Mouse (Mus musculus): ENCODE data around the gene Angptl2. TPM values are rescaled to one million over a fixed set of nuclear protein-coding genes. Genes with fewer than 3 reads are reported as not detected.
"Not testable (repeated sequence)": the region's sequence is repeated elsewhere in the genome, so short reads cannot be mapped to it uniquely, and the experiment has no call there.

Angptl2 gene
- polyA plus RNA-seq, 1 experiment from 2014 or later = 33.8 TPM

DNA sequence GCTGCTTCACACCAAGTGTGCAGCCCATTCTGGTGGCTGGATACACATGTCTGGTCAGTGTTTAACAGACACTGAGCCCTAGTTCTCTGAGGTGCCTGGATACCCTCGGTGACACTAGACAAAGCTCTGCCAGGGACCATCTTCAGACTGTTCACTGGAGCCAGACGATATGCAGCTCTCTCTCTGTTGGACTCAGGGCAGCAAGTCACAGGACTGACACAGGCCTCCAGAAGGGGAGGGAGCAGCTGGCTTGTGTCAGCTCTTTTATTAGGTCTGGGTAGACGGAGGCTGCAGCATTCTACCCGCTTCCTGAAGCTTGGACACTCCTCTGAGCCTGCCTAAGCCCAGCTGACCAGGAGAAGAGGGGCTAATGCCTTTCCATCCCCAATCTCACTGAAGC is 8.8 kb upstream of the Angptl2 start:
- H3K4me3 ChIP-seq = no peak overlapping the region
- DNase-seq (ENCODE audit: low spot score) = no peak
- H3K27ac ChIP-seq (replicated peaks) = no peak overlapping the region
- H3K27me3 ChIP-seq (replicated peaks; ENCODE audit: low read depth, poor library complexity, severe bottlenecking) = no peaks in the 10 kb centered on the region
- peaks cover 39% of the 10 kb centered on the region for H3K4me1 ChIP-seq
- H3K9me3 ChIP-seq = no peaks in the 10 kb centered on the region
- no peaks in the 10 kb centered on the region for H3K36me3 ChIP-seq (replicated peaks)
- WGBS = 53% methylated on average over 4 of the region's 4 CpGs

- H3K4me3 ChIP-seq = no peak overlapping the region
- 0 out of 2 replicates have a peak, but pooled peaks cover under 1% of the 10 kb centered on the region for H3K27me3 ChIP-seq (replicated peaks; ENCODE audit: low read depth, poor library complexity, severe bottlenecking)
- peaks cover 38% of the 10 kb centered on the region for H3K4me1 ChIP-seq
- 91% methylated on average over 5 of the region's 5 CpGs for WGBS
- H3K36me3 ChIP-seq (replicated peaks) = no peaks in the 10 kb centered on the region
- H3K9me3 ChIP-seq = no peaks in the 10 kb centered on the region
- no peak for DNase-seq (ENCODE audit: low spot score)
- H3K27ac ChIP-seq (replicated peaks) = no peak overlapping the region
Measured at GRCm38 (mm10) chr2:33208134-33208533, 7.7 kb upstream of the Angptl2 start.

DNA sequence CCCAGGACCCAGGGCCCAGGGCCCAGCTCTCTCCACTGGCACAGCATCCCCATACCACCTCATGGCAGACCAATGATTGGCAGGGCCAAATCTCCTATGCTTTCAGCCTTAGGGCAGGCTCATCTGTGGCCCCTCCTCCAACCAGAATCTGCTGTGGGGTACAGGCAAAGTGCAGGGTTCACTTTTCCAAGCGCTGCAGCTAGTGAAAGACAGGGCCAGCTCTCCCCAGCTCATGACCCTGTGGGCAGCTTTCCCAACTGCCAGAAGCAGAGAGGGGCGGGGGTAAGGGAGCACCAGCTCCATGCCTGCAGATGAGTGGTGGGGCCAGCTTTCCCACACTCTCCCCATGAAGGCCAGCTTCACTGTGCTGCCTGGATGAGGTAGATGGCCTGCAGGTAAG is 5.0 kb upstream of the Angptl2 start:
- H3K36me3 ChIP-seq (replicated peaks) = no peaks in the 10 kb centered on the region
- DNase-seq (ENCODE audit: low spot score) = no peak
- H3K27ac ChIP-seq (replicated peaks) = peak overlapping the region; percentile 25; the same call in 1 of the 2 replicates
- H3K9me3 ChIP-seq = no peaks in the 10 kb centered on the region
- WGBS = 73% methylated on average over 2 of the region's 2 CpGs
- H3K4me3 ChIP-seq = no peak overlapping the region
- H3K27me3 ChIP-seq (replicated peaks; ENCODE audit: low read depth, poor library complexity, severe bottlenecking) = 0 out of 2 replicates have a peak, but pooled peaks cover 4% of the 10 kb centered on the region
- peaks cover 36% of the 10 kb centered on the region for H3K4me1 ChIP-seq

DNA sequence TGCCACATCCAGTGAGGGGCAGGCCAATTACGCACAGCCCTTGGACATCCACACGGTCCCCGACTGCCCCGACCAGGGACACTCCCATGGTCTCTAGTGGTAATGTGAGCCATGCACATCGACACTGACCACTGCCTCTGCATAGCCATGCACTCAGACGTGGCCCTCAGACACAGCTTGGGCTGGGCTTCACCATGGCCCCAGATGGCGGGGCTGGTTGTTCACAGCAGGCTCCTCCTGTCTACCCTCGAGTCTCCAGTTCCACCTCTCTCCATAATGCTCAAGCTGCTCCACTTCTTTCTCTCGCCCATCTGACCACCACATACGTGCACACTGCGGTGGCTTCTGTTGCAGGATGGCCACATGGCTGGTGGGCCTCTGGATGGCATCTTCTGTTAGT is 4.6 kb upstream of the Angptl2 start:
- DNase-seq (ENCODE audit: low spot score); H3K27me3 ChIP-seq (replicated peaks; ENCODE audit: low read depth, poor library complexity, severe bottlenecking); H3K27ac ChIP-seq (replicated peaks); H3K9me3 ChIP-seq; H3K36me3 ChIP-seq (replicated peaks); H3K4me3 ChIP-seq: not testable (repeated sequence)
- peaks cover 36% of the 10 kb centered on the region for H3K4me1 ChIP-seq
- 82% methylated on average over 11 of the region's 11 CpGs for WGBS

- 60% methylated on average over 5 of the region's 5 CpGs for WGBS
- Histone ChIP-seq H3K4me1 (peaks cover 62% of the 10 kb centered on the region), H3K27me3 (replicated peaks; ENCODE audit: low read depth, poor library complexity, severe bottlenecking) (0 out of 2 replicates have a peak, but pooled peaks cover 4% of the 10 kb centered on the region), H3K9me3 (no peaks in the 10 kb centered on the region), H3K4me3 (peak overlapping the region; percentile 75), H3K27ac (replicated peaks) (peak overlapping the region; percentile 92), H3K36me3 (replicated peaks) (peaks cover 6% of the 10 kb centered on the region; the same call in 1 of the 2 replicates)
- peak; percentile 34 for DNase-seq (ENCODE audit: low spot score)
Measured at GRCm38 (mm10) chr2:33215177-33215699, 631 bp upstream of the Angptl2 start.

- Histone ChIP-seq H3K36me3 (replicated peaks) (peaks cover 20% of the 10 kb centered on the region), H3K4me1 (peaks cover 64% of the 10 kb centered on the region), H3K9me3 (no peaks in the 10 kb centered on the region), H3K27me3 (replicated peaks; ENCODE audit: low read depth, poor library complexity, severe bottlenecking) (0 out of 2 replicates have a peak, but pooled peaks cover 4% of the 10 kb centered on the region), H3K27ac (replicated peaks) (peak overlapping the region; percentile 92), H3K4me3 (peak overlapping the region; percentile 75)
- DNase-seq (ENCODE audit: low spot score) = peak; percentile 56
- 8% methylated on average over 18 of the region's 18 CpGs for WGBS
Measured at GRCm38 (mm10) chr2:33216645-33217424, 966 bp downstream of the Angptl2 start.

GRCm38 (mm10) chr2:33217425-33217794 is 1.5 kb downstream of the Angptl2 start:
- Histone ChIP-seq H3K27me3 (replicated peaks; ENCODE audit: low read depth, poor library complexity, severe bottlenecking) (0 out of 2 replicates have a peak, but pooled peaks cover 4% of the 10 kb centered on the region), H3K36me3 (replicated peaks) (peaks cover 25% of the 10 kb centered on the region), H3K4me1 (peaks cover 64% of the 10 kb centered on the region), H3K27ac (replicated peaks) (peak overlapping the region; percentile 92), H3K4me3 (peak overlapping the region; percentile 75), H3K9me3 (no peaks in the 10 kb centered on the region)
- 60% methylated on average over 3 of the region's 3 CpGs for WGBS
- DNase-seq (ENCODE audit: low spot score) = no peak

GRCm38 (mm10) chr2:33218903-33219625 is 3.2 kb downstream of the Angptl2 start:
- peaks cover 32% of the 10 kb centered on the region for H3K36me3 ChIP-seq (replicated peaks)
- H3K4me1 ChIP-seq = peaks cover 76% of the 10 kb centered on the region
- peak; percentile 38 for DNase-seq (ENCODE audit: low spot score)
- WGBS = 63% methylated on average over 11 of the region's 11 CpGs
- no peaks in the 10 kb centered on the region for H3K27me3 ChIP-seq (replicated peaks; ENCODE audit: low read depth, poor library complexity, severe bottlenecking)
- peak overlapping the region; percentile 19; the same call in 1 of the 2 replicates for H3K4me3 ChIP-seq
- H3K9me3 ChIP-seq = no peaks in the 10 kb centered on the region
- peak overlapping the region; percentile 4; the same call in 1 of the 2 replicates for H3K27ac ChIP-seq (replicated peaks)

GRCm38 (mm10) chr2:33219637-33220036 is 3.8 kb downstream of the Angptl2 start:
- peaks cover 34% of the 10 kb centered on the region for H3K36me3 ChIP-seq (replicated peaks)
- no peaks in the 10 kb centered on the region for H3K9me3 ChIP-seq
- peak overlapping the region; percentile 58 for H3K27ac ChIP-seq (replicated peaks)
- H3K27me3 ChIP-seq (replicated peaks; ENCODE audit: low read depth, poor library complexity, severe bottlenecking) = no peaks in the 10 kb centered on the region
- no peak for DNase-seq (ENCODE audit: low spot score)
- peaks cover 80% of the 10 kb centered on the region for H3K4me1 ChIP-seq
- H3K4me3 ChIP-seq = no peak overlapping the region
- WGBS = 73% methylated on average over 4 of the region's 4 CpGs

- Histone ChIP-seq H3K27ac (replicated peaks) (peak overlapping the region; percentile 58; the same call in 1 of the 2 replicates), H3K27me3 (replicated peaks; ENCODE audit: low read depth, poor library complexity, severe bottlenecking) (no peaks in the 10 kb centered on the region), H3K9me3 (no peaks in the 10 kb centered on the region), H3K4me1 (peaks cover 75% of the 10 kb centered on the region), H3K4me3 (0 out of 2 replicates have a peak overlapping the region, but pooled peaks have one; percentile 4), H3K36me3 (replicated peaks) (peaks cover 41% of the 10 kb centered on the region)
- no peak for DNase-seq (ENCODE audit: low spot score)
- 75% methylated on average over 6 of the region's 6 CpGs for WGBS
Measured at GRCm38 (mm10) chr2:33220246-33220645, 4.4 kb downstream of the Angptl2 start.

DNA sequence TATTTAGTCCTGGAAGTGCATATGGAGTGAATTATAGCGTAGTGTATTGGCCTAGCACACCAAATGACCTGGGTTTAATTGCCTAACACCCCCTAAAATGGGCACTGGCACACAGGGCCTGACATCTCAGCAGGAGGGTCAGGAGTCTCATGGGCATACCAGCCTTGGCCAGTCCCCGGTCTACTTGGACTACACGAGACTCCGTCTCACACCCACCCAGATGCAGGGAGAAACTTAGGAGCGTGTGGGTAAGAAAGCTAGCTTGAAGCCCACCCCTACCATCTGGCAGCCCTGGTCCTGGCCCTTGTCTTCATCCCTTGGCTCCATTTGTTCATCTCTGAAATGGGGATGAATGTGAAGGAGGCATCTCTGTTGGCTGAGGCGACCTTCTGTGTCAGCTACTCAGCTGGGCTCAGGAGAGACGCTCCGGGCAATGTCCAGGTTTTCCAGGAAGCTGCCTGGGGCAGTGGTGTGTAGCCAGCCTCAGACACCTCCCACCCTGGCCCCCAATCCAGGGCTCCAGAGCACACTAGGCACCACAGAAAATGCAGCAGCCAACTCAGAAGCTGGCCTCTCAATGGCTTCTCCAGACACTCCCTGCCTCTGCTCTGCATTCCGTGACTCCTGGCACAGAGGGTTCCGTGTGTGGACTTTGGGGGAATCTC is 4.9 kb downstream of the Angptl2 start:
- DNase-seq (ENCODE audit: low spot score) = no peak
- peaks cover 42% of the 10 kb centered on the region for H3K36me3 ChIP-seq (replicated peaks)
- no peaks in the 10 kb centered on the region for H3K27me3 ChIP-seq (replicated peaks; ENCODE audit: low read depth, poor library complexity, severe bottlenecking)
- no peak overlapping the region for H3K27ac ChIP-seq (replicated peaks)
- peaks cover 70% of the 10 kb centered on the region for H3K4me1 ChIP-seq
- no peaks in the 10 kb centered on the region for H3K9me3 ChIP-seq
- 78% methylated on average over 10 of the region's 10 CpGs for WGBS
- H3K4me3 ChIP-seq = no peak overlapping the region

DNA sequence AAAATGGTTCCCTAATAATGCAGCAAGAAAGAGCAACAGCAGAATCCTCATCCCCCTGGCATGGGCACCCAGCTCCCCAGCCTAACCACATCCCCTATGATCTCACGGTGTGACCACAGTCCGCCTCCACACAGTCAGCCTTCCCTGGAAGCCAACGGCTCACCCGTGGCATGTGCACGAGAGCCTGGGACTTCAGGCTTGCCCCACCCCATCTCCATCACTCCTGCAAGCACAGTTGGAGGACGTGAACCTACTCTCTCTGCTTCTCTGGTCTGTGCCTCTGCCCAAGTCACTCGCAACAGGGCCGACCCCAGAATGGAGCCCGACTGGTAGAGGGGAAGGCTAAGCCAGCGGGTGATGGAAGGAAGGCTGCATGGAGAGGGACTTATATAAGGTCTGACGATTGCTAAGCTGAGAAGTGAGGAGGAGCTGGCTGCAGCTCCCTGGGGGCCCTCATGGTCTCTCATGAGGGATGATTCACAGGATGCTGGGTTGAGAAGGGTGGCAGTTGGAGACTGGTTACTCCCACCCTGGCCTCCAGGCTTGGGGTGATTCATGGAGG is 5.6 kb downstream of the Angptl2 start:
- Histone ChIP-seq H3K4me1 (peaks cover 64% of the 10 kb centered on the region), H3K36me3 (replicated peaks) (peaks cover 42% of the 10 kb centered on the region), H3K27me3 (replicated peaks; ENCODE audit: low read depth, poor library complexity, severe bottlenecking) (no peaks in the 10 kb centered on the region), H3K9me3 (no peaks in the 10 kb centered on the region), H3K27ac (replicated peaks) (peak overlapping the region; percentile 24; the same call in 1 of the 2 replicates), H3K4me3 (no peak overlapping the region)
- DNase-seq (ENCODE audit: low spot score) = no peak
- 92% methylated on average over 11 of the region's 11 CpGs for WGBS
